Mouse (Mus musculus): ENCODE measurements at regions not wholly inside any gene's neighbourhood (a gene's known extent, or its start where the extent isn't known, plus 50 kb on each side); places are given as distances from the start of the nearest gene placed in this dataset.

- Histone ChIP-seq H3K9ac (ENCODE audit: low read length) (no peak overlapping the region), H3K27me3 (replicated peaks; ENCODE audit: control insufficient read depth, insufficient read depth, low read length) (no peaks in the 10 kb centered on the region), H3K9me3 (ENCODE audit: control insufficient read depth, low read length) (no peaks in the 10 kb centered on the region), H3K4me2 (ENCODE audit: low read length) (peak overlapping the region; percentile 42), H3K4me1 (replicated peaks; ENCODE audit: control insufficient read depth, insufficient read depth, low read length) (peaks cover 26% of the 10 kb centered on the region), H3K4me3 (ENCODE audit: low read depth, low read length) (peak overlapping the region; percentile 17; the same call in 1 of the 2 replicates), H3K36me3 (ENCODE audit: control insufficient read depth, insufficient read depth, low read length) (no peaks in the 10 kb centered on the region), H3K27ac (ENCODE audit: low read depth) (no peak overlapping the region)
- DNase-seq (ENCODE audit: low spot score) (no peak), ATAC-seq (replicated peaks; ENCODE audit: low FRiP score, low TSS enrichment, low read depth) (no peak)
- WGBS = 2% methylated on average over 3 of the region's 3 CpGs
Measured at GRCm38 (mm10) chr9:31688398-31688705, 224.1 kb upstream of the Tmem45b start.

- WGBS = 14% methylated on average over 17 of the region's 17 CpGs
- H3K4me1 ChIP-seq (replicated peaks; ENCODE audit: control insufficient read depth, insufficient read depth, low read length) = peaks cover 26% of the 10 kb centered on the region
- peak; percentile 72 for DNase-seq (ENCODE audit: low spot score)
Measured at GRCm38 (mm10) chr9:31687686-31688397, 223.6 kb upstream of the Tmem45b start.

GRCm38 (mm10) chr9:31686466-31686865 lies 222.2 kb upstream of the Tmem45b start:
- Histone ChIP-seq H3K4me1 (replicated peaks; ENCODE audit: control insufficient read depth, insufficient read depth, low read length) (peaks cover 26% of the 10 kb centered on the region), H3K9me3 (ENCODE audit: control insufficient read depth, low read length) (no peaks in the 10 kb centered on the region), H3K4me3 (ENCODE audit: low read depth, low read length) (no peak overlapping the region), H3K36me3 (ENCODE audit: control insufficient read depth, insufficient read depth, low read length) (no peaks in the 10 kb centered on the region), H3K27me3 (replicated peaks; ENCODE audit: control insufficient read depth, insufficient read depth, low read length) (no peaks in the 10 kb centered on the region), H3K4me2 (ENCODE audit: low read length) (no peak overlapping the region), H3K27ac (ENCODE audit: low read depth) (no peak overlapping the region), H3K9ac (ENCODE audit: low read length) (no peak overlapping the region)
- no peak for ATAC-seq (replicated peaks; ENCODE audit: low FRiP score, low TSS enrichment, low read depth)
- DNase-seq (ENCODE audit: low spot score) = no peak
- 73% methylated on average over 5 of the region's 5 CpGs for WGBS

More at GRCm38 (mm10) chr9:31687686-31688397, 223.6 kb upstream of the Tmem45b start:
- Histone ChIP-seq H3K4me2 (ENCODE audit: low read length) (peak overlapping the region; percentile 42), H3K9me3 (ENCODE audit: control insufficient read depth, low read length) (no peaks in the 10 kb centered on the region), H3K4me3 (ENCODE audit: low read depth, low read length) (peak overlapping the region; percentile 17; the same call in 1 of the 2 replicates), H3K27me3 (replicated peaks; ENCODE audit: control insufficient read depth, insufficient read depth, low read length) (no peaks in the 10 kb centered on the region), H3K27ac (ENCODE audit: low read depth) (0 out of 2 replicates have a peak overlapping the region, but pooled peaks have one; percentile 7), H3K9ac (ENCODE audit: low read length) (no peak overlapping the region), H3K36me3 (ENCODE audit: control insufficient read depth, insufficient read depth, low read length) (no peaks in the 10 kb centered on the region)
- ATAC-seq (replicated peaks; ENCODE audit: low FRiP score, low TSS enrichment, low read depth) = no peak; the same call in 1 of the 2 replicates

GRCm38 (mm10) chr9:31684812-31685188 lies 220.5 kb upstream of the Tmem45b start:
- Histone ChIP-seq H3K9me3 (ENCODE audit: control insufficient read depth, low read length) (no peaks in the 10 kb centered on the region), H3K27ac (ENCODE audit: low read depth) (no peak overlapping the region), H3K4me3 (ENCODE audit: low read depth, low read length) (no peak overlapping the region), H3K36me3 (ENCODE audit: control insufficient read depth, insufficient read depth, low read length) (no peaks in the 10 kb centered on the region), H3K4me2 (ENCODE audit: low read length) (no peak overlapping the region), H3K9ac (ENCODE audit: low read length) (no peak overlapping the region), H3K4me1 (replicated peaks; ENCODE audit: control insufficient read depth, insufficient read depth, low read length) (peaks cover 26% of the 10 kb centered on the region), H3K27me3 (replicated peaks; ENCODE audit: control insufficient read depth, insufficient read depth, low read length) (no peaks in the 10 kb centered on the region)
- 58% methylated on average over 8 of the region's 8 CpGs for WGBS
- ATAC-seq (replicated peaks; ENCODE audit: low FRiP score, low TSS enrichment, low read depth) = no peak
- no peak for DNase-seq (ENCODE audit: low spot score)

- H3K4me2 ChIP-seq (ENCODE audit: low read length) = no peak overlapping the region
- ATAC-seq (replicated peaks; ENCODE audit: low FRiP score, low TSS enrichment, low read depth) = no peak
Measured at GRCm38 (mm10) chr9:31684099-31684811, 220.0 kb upstream of the Tmem45b start.

GRCm38 (mm10) chr9:31683302-31684081 lies 219.2 kb upstream of the Tmem45b start:
- no peaks in the 10 kb centered on the region for H3K27me3 ChIP-seq (replicated peaks; ENCODE audit: control insufficient read depth, insufficient read depth, low read length)
- H3K9me3 ChIP-seq (ENCODE audit: control insufficient read depth, low read length) = no peaks in the 10 kb centered on the region
- no peak overlapping the region for H3K4me3 ChIP-seq (ENCODE audit: low read depth, low read length)
- DNase-seq (ENCODE audit: low spot score) (peak; percentile 61), ATAC-seq (replicated peaks; ENCODE audit: low FRiP score, low TSS enrichment, low read depth) (no peak)
- H3K4me1 ChIP-seq (replicated peaks; ENCODE audit: control insufficient read depth, insufficient read depth, low read length) = peaks cover 24% of the 10 kb centered on the region
- no peak overlapping the region for H3K27ac ChIP-seq (ENCODE audit: low read depth)
- no peaks in the 10 kb centered on the region for H3K36me3 ChIP-seq (ENCODE audit: control insufficient read depth, insufficient read depth, low read length)
- 13% methylated on average over 19 of the region's 19 CpGs for WGBS
- no peak overlapping the region for H3K9ac ChIP-seq (ENCODE audit: low read length)
- no peak overlapping the region for H3K4me2 ChIP-seq (ENCODE audit: low read length)

More at GRCm38 (mm10) chr9:31684099-31684811, 220.0 kb upstream of the Tmem45b start:
- Histone ChIP-seq H3K4me3 (ENCODE audit: low read depth, low read length) (no peak overlapping the region), H3K36me3 (ENCODE audit: control insufficient read depth, insufficient read depth, low read length) (no peaks in the 10 kb centered on the region), H3K9ac (ENCODE audit: low read length) (no peak overlapping the region), H3K27me3 (replicated peaks; ENCODE audit: control insufficient read depth, insufficient read depth, low read length) (no peaks in the 10 kb centered on the region), H3K9me3 (ENCODE audit: control insufficient read depth, low read length) (no peaks in the 10 kb centered on the region), H3K27ac (ENCODE audit: low read depth) (no peak overlapping the region), H3K4me1 (replicated peaks; ENCODE audit: control insufficient read depth, insufficient read depth, low read length) (peaks cover 26% of the 10 kb centered on the region)
- WGBS = 43% methylated on average over 13 of the region's 18 CpGs
- no peak for DNase-seq (ENCODE audit: low spot score)

- Histone ChIP-seq H3K9me3 (ENCODE audit: control insufficient read depth, low read length) (no peaks in the 10 kb centered on the region), H3K4me2 (ENCODE audit: low read length) (no peak overlapping the region), H3K4me3 (ENCODE audit: low read depth, low read length) (no peak overlapping the region), H3K27me3 (replicated peaks; ENCODE audit: control insufficient read depth, insufficient read depth, low read length) (no peaks in the 10 kb centered on the region), H3K9ac (ENCODE audit: low read length) (no peak overlapping the region), H3K27ac (ENCODE audit: low read depth) (no peak overlapping the region), H3K4me1 (replicated peaks; ENCODE audit: control insufficient read depth, insufficient read depth, low read length) (peaks cover 18% of the 10 kb centered on the region), H3K36me3 (ENCODE audit: control insufficient read depth, insufficient read depth, low read length) (no peaks in the 10 kb centered on the region)
- WGBS = 38% methylated on average over 6 of the region's 6 CpGs
- no peak for DNase-seq (ENCODE audit: low spot score)
- no peak for ATAC-seq (replicated peaks; ENCODE audit: low FRiP score, low TSS enrichment, low read depth)
Measured at GRCm38 (mm10) chr9:31682893-31683292, 218.6 kb upstream of the Tmem45b start.

- no peak for ATAC-seq (replicated peaks; ENCODE audit: low FRiP score, low TSS enrichment, low read depth)
- no peak overlapping the region for H3K27ac ChIP-seq (ENCODE audit: low read depth)
Measured at GRCm38 (mm10) chr9:31677150-31677549, 212.9 kb upstream of the Tmem45b start.

More at GRCm38 (mm10) chr9:31677150-31677549, 212.9 kb upstream of the Tmem45b start:
- Histone ChIP-seq H3K36me3 (ENCODE audit: control insufficient read depth, insufficient read depth, low read length) (no peaks in the 10 kb centered on the region), H3K4me1 (replicated peaks; ENCODE audit: control insufficient read depth, insufficient read depth, low read length) (no peaks in the 10 kb centered on the region), H3K9ac (ENCODE audit: low read length) (no peak overlapping the region), H3K4me2 (ENCODE audit: low read length) (no peak overlapping the region), H3K9me3 (ENCODE audit: control insufficient read depth, low read length) (no peaks in the 10 kb centered on the region), H3K4me3 (ENCODE audit: low read depth, low read length) (no peak overlapping the region), H3K27me3 (replicated peaks; ENCODE audit: control insufficient read depth, insufficient read depth, low read length) (no peaks in the 10 kb centered on the region)
- DNase-seq (ENCODE audit: low spot score) = no peak
